Mouse (Mus musculus) cortical plate, adult 2 months (tissue): Measurements from ENCODE around the gene Armc2.

Experiments used
- CTCF ChIP-seq: fragments of 200-500 bp; IDR thresholded peaks from 2 replicates; pipeline ENCODE4 v1.5.1; 2011; ENCODE audit warnings: mild to moderate bottlenecking, control low read depth, low read length; ENCODE audit not compliant: insufficient read depth; ENCODE audit errors: extremely low read depth
- POLR2A ChIP-seq: fragments of 200-500 bp; IDR thresholded peaks from 2 replicates; pipeline ENCODE4 v1.6.1; 2011; ENCODE audit warnings: mild to moderate bottlenecking, low read length, control low read depth; ENCODE audit not compliant: insufficient read depth; ENCODE audit errors: extremely low read depth

- TF ChIP-seq POLR2A (no peak), CTCF (no peak)
These were observed 27.3 kb downstream of the Armc2 start for GRCm38 (mm10) chr10:41990896-41991295.
